Mouse (Mus musculus) G1E (cell line): ENCODE data around the gene Ggta1. TPM values are rescaled to one million over a fixed set of nuclear protein-coding genes. Genes with fewer than 3 reads are reported as not detected.

Experiments used
- ATAC-seq: 2 replicates; pipeline ENCODE4 v1.8.0; 2016; ENCODE audit warnings: mild to moderate bottlenecking; ENCODE audit not compliant: insufficient number of reproducible peaks, poor library complexity, low FRiP score, severe bottlenecking; ENCODE audit errors: extremely low read depth
- DNase-seq: peaks from one replicate; pipeline ENCODE4 v3.0.0; 2012; ENCODE audit warnings: low spot score
- H3K27me3 ChIP-seq: 2 replicates; pipeline ENCODE4 v1.6.1; 2012; ENCODE audit warnings: mild to moderate bottlenecking, low read length, inconsistent platforms; ENCODE audit not compliant: insufficient read depth
- H3K36me3 ChIP-seq: replicated peaks from 2 replicates; pipeline ENCODE3; 2012; ENCODE audit warnings: mild to moderate bottlenecking, inconsistent platforms
- H3K4me1 ChIP-seq: 2 replicates; pipeline ENCODE4 v1.6.1; 2012; ENCODE audit warnings: low read depth, low read length, inconsistent platforms, mixed read lengths; ENCODE audit not compliant: insufficient read depth
- H3K4me3 ChIP-seq: 2 replicates; pipeline ENCODE4 v1.5.1; 2012; ENCODE audit warnings: low read depth, mild to moderate bottlenecking, inconsistent platforms, low read length, moderate library complexity, mixed read lengths
- H3K9me3 ChIP-seq: replicated peaks from 2 replicates; pipeline ENCODE4 v1.6.1; 2012; ENCODE audit warnings: inconsistent platforms
- CTCF ChIP-seq: IDR thresholded peaks from 2 replicates; pipeline ENCODE4 v1.5.1; 2012; ENCODE audit warnings: low read depth, low read length, inconsistent platforms, mixed read lengths
- GATA1 ChIP-seq: IDR thresholded peaks from 2 replicates; pipeline ENCODE4 v1.6.1; 2012; ENCODE audit warnings: borderline replicate concordance, low read length, inconsistent platforms, mixed read lengths
- GATA2 ChIP-seq: IDR thresholded peaks from 2 replicates; pipeline ENCODE4 v1.6.1; 2012; ENCODE audit warnings: low read depth, low read length, inconsistent platforms, borderline replicate concordance
- POLR2AphosphoS5 ChIP-seq: IDR thresholded peaks from 2 replicates; pipeline ENCODE4 v1.6.1; 2012; ENCODE audit warnings: low read depth, low read length, inconsistent platforms; ENCODE audit not compliant: insufficient replicate concordance
- TAL1 ChIP-seq: conservative IDR thresholded peaks from 2 replicates; pipeline ENCODE4 v1.6.1; 2012; ENCODE audit warnings: low read depth, low read length, inconsistent platforms, mixed read lengths
- polyA plus RNA-seq: library from polyadenylated mRNA; stranded (reverse); fragments of >175 nt; gene quantifications from 2 replicates; pipeline ENCODE4 v1.2.3, GENCODE M21; 2012
- total RNA-seq, 2 experiments: library from RNA; stranded (forward) in 1 of 2; stranded (reverse) in 1 of 2; fragments of 200-1000 nt in 1 of 2; fragments of >200 nt in 1 of 2; fragmentation: Nextera tagmentation in 1 of 2; gene quantifications; 2 replicates each; pipeline ENCODE4 v1.2.3; 2014 to 2017

Gene Ggta1
- total and polyA plus RNA-seq, 3 experiments = 10.7 to 58.2 (median 27.2) TPM

- no peaks in the 10 kb centered on the region for H3K36me3 ChIP-seq
- H3K4me3 ChIP-seq = no peak overlapping the region
- TF ChIP-seq POLR2AphosphoS5 (no peak), GATA1 (no peak), GATA2 (no peak)
- H3K9me3 ChIP-seq = no peaks in the 10 kb centered on the region
- DNase-seq (no peak), ATAC-seq (no peak)
- H3K27me3 ChIP-seq = peaks cover 6% of the 10 kb centered on the region; the same call in 1 of the 2 replicates
- peaks cover 35% of the 10 kb centered on the region for H3K4me1 ChIP-seq
Observed at GRCm38 (mm10) chr2:35486981-35487655, 24.1 kb upstream of the Ggta1 start.

DNA sequence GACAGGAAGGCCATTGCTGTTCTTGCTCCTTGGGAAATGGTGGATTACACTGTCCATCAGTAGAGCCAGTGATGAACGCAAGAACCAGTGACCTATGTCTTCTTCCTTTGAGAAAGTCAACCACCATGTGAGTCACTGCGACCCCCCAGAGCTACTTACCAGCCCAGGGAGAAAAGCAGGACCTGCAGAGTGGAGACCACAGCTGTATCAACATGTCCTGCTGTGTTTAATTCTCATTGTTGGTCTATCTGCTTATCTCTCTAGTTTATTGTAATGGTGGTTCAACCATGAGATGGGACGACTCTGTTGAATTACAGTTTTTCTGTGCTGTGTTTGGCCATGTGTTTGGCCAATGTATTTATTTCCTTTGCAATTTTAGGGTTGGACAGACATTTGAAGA lies 21.1 kb upstream of the Ggta1 start:
- Histone ChIP-seq H3K27me3 (peaks cover 6% of the 10 kb centered on the region; the same call in 1 of the 2 replicates), H3K4me3 (no peak overlapping the region), H3K9me3 (no peaks in the 10 kb centered on the region), H3K36me3 (no peaks in the 10 kb centered on the region), H3K4me1 (peaks cover 46% of the 10 kb centered on the region)
- TF ChIP-seq TAL1 (no peak), POLR2AphosphoS5 (no peak)
- ATAC-seq (no peak), DNase-seq (no peak)

DNA sequence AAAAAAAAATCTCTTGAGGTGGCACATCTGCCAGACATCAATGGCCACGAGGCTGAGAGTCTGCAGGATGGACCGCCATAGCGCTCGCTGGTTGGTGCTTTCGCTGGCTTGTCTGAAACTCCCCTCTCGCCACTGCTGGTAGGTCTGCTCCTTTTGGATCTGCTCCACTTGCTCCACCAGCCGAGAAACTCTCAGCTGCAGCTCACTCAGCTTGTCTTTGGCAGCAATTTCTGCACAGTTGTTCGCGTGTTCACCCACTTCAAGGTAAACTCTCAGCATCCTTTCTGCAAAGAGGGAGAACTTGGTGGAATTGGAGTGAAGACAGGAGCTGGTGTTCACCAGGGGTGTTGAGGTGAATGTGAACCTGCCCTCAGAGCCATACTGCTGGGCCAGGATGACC lies 20.4 kb upstream of the Ggta1 start:
- Histone ChIP-seq H3K4me3 (no peak overlapping the region), H3K27me3 (peaks cover 6% of the 10 kb centered on the region; the same call in 1 of the 2 replicates), H3K9me3 (no peaks in the 10 kb centered on the region), H3K36me3 (no peaks in the 10 kb centered on the region), H3K4me1 (peaks cover 46% of the 10 kb centered on the region)
- no peak for ATAC-seq
- TF ChIP-seq TAL1 (no peak), POLR2AphosphoS5 (no peak), CTCF (no peak)
- no peak for DNase-seq

GRCm38 (mm10) chr2:35481322-35481990 lies 18.4 kb upstream of the Ggta1 start:
- Histone ChIP-seq H3K9me3 (no peaks in the 10 kb centered on the region), H3K36me3 (no peaks in the 10 kb centered on the region), H3K27me3 (peaks cover 6% of the 10 kb centered on the region; the same call in 1 of the 2 replicates), H3K4me3 (no peak overlapping the region), H3K4me1 (peaks cover 36% of the 10 kb centered on the region)
- TF ChIP-seq CTCF (no peak), GATA1 (no peak), TAL1 (no peak), POLR2AphosphoS5 (no peak), GATA2 (no peak)
- ATAC-seq (no peak), DNase-seq (no peak)

DNA sequence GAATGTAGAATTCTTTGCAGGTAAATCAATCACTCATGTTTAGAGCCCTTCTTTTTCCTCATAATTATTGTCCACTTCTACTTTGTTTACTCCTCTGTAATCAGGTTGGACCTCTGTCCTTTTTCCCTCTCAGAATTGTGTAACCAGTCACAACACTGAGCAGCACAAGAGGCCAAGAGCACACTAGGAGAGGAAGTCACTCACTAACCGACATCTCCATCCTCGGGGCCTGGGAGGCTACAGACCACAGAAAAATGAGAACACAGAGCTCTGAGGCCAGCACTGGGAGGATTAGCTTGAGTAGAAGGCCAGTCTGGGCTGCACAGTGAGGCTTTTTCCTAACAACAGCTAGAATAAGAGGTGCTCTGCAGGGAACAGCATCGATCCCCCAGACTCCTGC lies 17.0 kb upstream of the Ggta1 start:
- no peak for ATAC-seq
- Histone ChIP-seq H3K4me1 (peaks cover 33% of the 10 kb centered on the region), H3K9me3 (no peaks in the 10 kb centered on the region), H3K27me3 (peaks cover 3% of the 10 kb centered on the region; the same call in 1 of the 2 replicates), H3K36me3 (no peaks in the 10 kb centered on the region), H3K4me3 (no peak overlapping the region)
- no peak for DNase-seq
- TF ChIP-seq TAL1 (no peak), POLR2AphosphoS5 (no peak), GATA1 (no peak), GATA2 (no peak), CTCF (no peak)

DNA sequence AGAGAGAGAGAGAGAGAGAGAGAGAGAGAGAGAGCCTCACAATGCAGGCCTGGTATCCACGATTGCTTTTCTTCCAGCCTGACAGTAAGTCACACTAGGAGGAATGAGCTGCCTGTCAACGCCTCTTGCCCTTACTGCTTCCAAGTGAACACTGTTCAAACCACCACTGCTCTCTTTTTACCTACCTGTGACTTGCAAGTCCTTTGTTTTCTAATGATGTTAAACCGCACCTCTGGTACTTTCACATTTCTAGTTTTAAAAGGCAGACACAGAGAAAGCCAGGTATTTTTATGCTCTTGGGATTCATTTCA lies 15.7 kb upstream of the Ggta1 start:
- no peak for TF ChIP-seq CTCF
- no peak for TF ChIP-seq GATA2
- no peak for TF ChIP-seq TAL1
- TF ChIP-seq POLR2AphosphoS5 = no peak
- TF ChIP-seq GATA1 = no peak
- DNase-seq (no peak), ATAC-seq (no peak)
- Histone ChIP-seq H3K4me3 (no peak overlapping the region), H3K9me3 (no peaks in the 10 kb centered on the region), H3K27me3 (peaks cover 3% of the 10 kb centered on the region; the same call in 1 of the 2 replicates), H3K36me3 (no peaks in the 10 kb centered on the region), H3K4me1 (peaks cover 30% of the 10 kb centered on the region)
